Mouse (Mus musculus): ENCODE data around the gene Fkbp11. TPM values are rescaled to one million over a fixed set of nuclear protein-coding genes. Genes with fewer than 3 reads are reported as not detected.
"Not testable (repeated sequence)": the region's sequence is repeated elsewhere in the genome, so short reads cannot be mapped to it uniquely, and the experiment has no call there.

Fkbp11 gene
- polyA plus RNA-seq, 1 experiment from 2014 or later: 28.8 TPM

DNA sequence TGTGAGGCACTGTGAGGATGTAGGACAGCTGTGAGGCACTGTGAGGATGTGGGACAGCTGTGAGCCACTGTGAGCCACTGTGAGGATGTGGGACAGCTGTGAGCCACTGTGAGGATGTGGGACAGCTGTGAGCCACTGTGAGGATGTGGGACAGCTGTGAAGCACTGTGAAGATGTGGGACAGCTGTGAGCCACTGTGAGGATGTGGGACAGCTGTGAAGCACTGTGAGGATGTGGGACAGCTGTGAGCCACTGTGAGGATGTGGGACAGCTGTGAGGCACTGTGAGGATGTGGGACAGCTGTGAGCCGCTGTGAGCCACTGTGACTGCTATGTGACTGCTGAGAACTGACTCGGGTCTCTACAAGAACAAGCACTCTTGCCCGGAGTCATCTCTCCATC lies 15.9 kb upstream of the Fkbp11 start:
- H3K4me2 ChIP-seq (replicated peaks; ENCODE audit: low read depth, low read length); H3K27ac ChIP-seq (ENCODE audit: low read depth, low read length); H3K4me3 ChIP-seq (ENCODE audit: low read length); H3K9me3 ChIP-seq (ENCODE audit: control insufficient read depth, low read length); H3K27me3 ChIP-seq (ENCODE audit: control insufficient read depth, insufficient read depth, low read length); H3K4me1 ChIP-seq (ENCODE audit: control insufficient read depth, insufficient read depth, low read length); ATAC-seq (ENCODE audit: low FRiP score, low TSS enrichment); H3K9ac ChIP-seq (ENCODE audit: low read depth, low read length): not testable (repeated sequence)
- H3K36me3 ChIP-seq (ENCODE audit: control insufficient read depth, insufficient read depth, low read length): peaks cover 41% of the 10 kb centered on the region
- WGBS: 88% methylated on average over 3 of the region's 3 CpGs

DNA sequence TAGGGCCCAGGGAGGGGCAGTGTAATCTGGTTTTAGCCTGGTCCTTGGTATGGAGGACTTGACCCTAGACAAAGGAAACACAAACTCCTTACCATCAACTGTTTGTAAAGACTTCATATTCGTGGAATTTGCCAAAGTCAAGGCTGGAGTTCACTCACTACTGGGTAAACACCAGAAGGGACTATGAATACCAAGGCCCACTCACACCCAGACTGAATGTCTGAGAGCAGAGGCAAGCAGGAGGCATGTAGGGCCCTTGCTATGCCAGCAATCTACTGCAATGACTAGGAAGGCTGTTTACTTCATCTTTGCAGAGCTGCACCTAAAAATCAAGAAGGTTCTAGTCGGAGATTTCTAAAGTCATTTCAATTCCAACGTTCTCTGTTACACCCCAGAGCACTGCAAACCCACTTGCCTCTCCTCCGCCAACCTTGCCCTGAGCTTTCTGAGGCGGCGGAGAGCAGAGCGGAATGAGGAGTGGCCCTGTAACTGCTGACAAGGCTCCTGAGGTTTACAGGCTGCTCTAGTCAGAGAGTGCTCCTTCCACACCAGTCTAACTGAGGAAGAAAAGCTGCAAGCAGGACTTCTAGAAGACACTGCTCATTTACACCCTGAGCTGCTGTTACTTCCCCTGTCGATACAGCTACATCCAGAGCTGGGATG lies 14.9 kb upstream of the Fkbp11 start:
- H3K4me3 ChIP-seq (ENCODE audit: low read length): no peak overlapping the region
- H3K4me2 ChIP-seq (replicated peaks; ENCODE audit: low read depth, low read length): no peak overlapping the region
- no peaks in the 10 kb centered on the region for H3K9me3 ChIP-seq (ENCODE audit: control insufficient read depth, low read length)
- H3K27ac ChIP-seq (ENCODE audit: low read depth, low read length): no peak overlapping the region
- WGBS: 82% methylated on average over 8 of the region's 8 CpGs
- no peaks in the 10 kb centered on the region for H3K4me1 ChIP-seq (ENCODE audit: control insufficient read depth, insufficient read depth, low read length)
- no peaks in the 10 kb centered on the region for H3K27me3 ChIP-seq (ENCODE audit: control insufficient read depth, insufficient read depth, low read length)
- no peak for ATAC-seq (ENCODE audit: low FRiP score, low TSS enrichment)
- H3K36me3 ChIP-seq (ENCODE audit: control insufficient read depth, insufficient read depth, low read length): peaks cover 46% of the 10 kb centered on the region
- no peak overlapping the region for H3K9ac ChIP-seq (ENCODE audit: low read depth, low read length)

GRCm38 (mm10) chr15:98740219-98740618 lies 12.2 kb upstream of the Fkbp11 start:
- no peaks in the 10 kb centered on the region for H3K27me3 ChIP-seq (ENCODE audit: control insufficient read depth, insufficient read depth, low read length)
- no peak overlapping the region for H3K4me2 ChIP-seq (replicated peaks; ENCODE audit: low read depth, low read length)
- no peaks in the 10 kb centered on the region for H3K4me1 ChIP-seq (ENCODE audit: control insufficient read depth, insufficient read depth, low read length)
- ATAC-seq (ENCODE audit: low FRiP score, low TSS enrichment): no peak
- no peak overlapping the region for H3K27ac ChIP-seq (ENCODE audit: low read depth, low read length)
- H3K36me3 ChIP-seq (ENCODE audit: control insufficient read depth, insufficient read depth, low read length): peaks cover 67% of the 10 kb centered on the region
- no peaks in the 10 kb centered on the region for H3K9me3 ChIP-seq (ENCODE audit: control insufficient read depth, low read length)
- 92% methylated on average over 8 of the region's 8 CpGs for WGBS
- no peak overlapping the region for H3K9ac ChIP-seq (ENCODE audit: low read depth, low read length)
- H3K4me3 ChIP-seq (ENCODE audit: low read length): no peak overlapping the region

GRCm38 (mm10) chr15:98738796-98739195 lies 10.8 kb upstream of the Fkbp11 start:
- Histone ChIP-seq H3K4me2 (replicated peaks; ENCODE audit: low read depth, low read length) (no peak overlapping the region), H3K36me3 (ENCODE audit: control insufficient read depth, insufficient read depth, low read length) (peaks cover 64% of the 10 kb centered on the region), H3K9ac (ENCODE audit: low read depth, low read length) (no peak overlapping the region), H3K4me3 (ENCODE audit: low read length) (no peak overlapping the region), H3K27ac (ENCODE audit: low read depth, low read length) (no peak overlapping the region), H3K4me1 (ENCODE audit: control insufficient read depth, insufficient read depth, low read length) (0 out of 2 replicates have a peak, but pooled peaks cover under 1% of the 10 kb centered on the region), H3K27me3 (ENCODE audit: control insufficient read depth, insufficient read depth, low read length) (no peaks in the 10 kb centered on the region), H3K9me3 (ENCODE audit: control insufficient read depth, low read length) (no peaks in the 10 kb centered on the region)
- ATAC-seq (ENCODE audit: low FRiP score, low TSS enrichment): no peak
- WGBS: 72% methylated on average over 4 of the region's 4 CpGs

DNA sequence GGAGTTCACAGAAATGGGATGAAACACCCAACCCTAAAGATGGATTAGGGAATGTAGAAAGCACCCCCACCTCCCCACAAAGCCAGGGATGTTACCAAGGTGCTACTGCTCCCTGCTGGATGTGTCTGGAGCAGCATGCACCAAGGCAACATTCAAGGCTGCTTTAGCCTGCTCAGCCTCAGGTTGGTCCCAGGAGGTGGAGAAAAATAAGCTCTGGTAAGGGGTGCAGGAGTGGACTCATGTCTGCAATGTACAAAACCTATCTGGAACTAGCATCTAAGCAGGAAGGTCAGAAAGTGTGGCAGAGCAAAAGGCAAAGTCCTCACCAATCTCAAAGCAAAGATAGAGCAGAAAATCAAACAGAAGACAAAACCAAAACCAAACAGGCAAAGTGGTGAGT lies 9.9 kb upstream of the Fkbp11 start:
- Histone ChIP-seq H3K27ac (ENCODE audit: low read depth, low read length) (no peak overlapping the region), H3K4me3 (ENCODE audit: low read length) (no peak overlapping the region)
- ATAC-seq (ENCODE audit: low FRiP score, low TSS enrichment): no peak

GRCm38 (mm10) chr15:98736521-98736920 lies 8.5 kb upstream of the Fkbp11 start:
- Histone ChIP-seq H3K27me3 (ENCODE audit: control insufficient read depth, insufficient read depth, low read length) (no peaks in the 10 kb centered on the region), H3K9me3 (ENCODE audit: control insufficient read depth, low read length) (no peaks in the 10 kb centered on the region), H3K9ac (ENCODE audit: low read depth, low read length) (no peak overlapping the region), H3K4me2 (replicated peaks; ENCODE audit: low read depth, low read length) (no peak overlapping the region), H3K27ac (ENCODE audit: low read depth, low read length) (no peak overlapping the region), H3K4me3 (ENCODE audit: low read length) (no peak overlapping the region), H3K4me1 (ENCODE audit: control insufficient read depth, insufficient read depth, low read length) (0 out of 2 replicates have a peak, but pooled peaks cover 3% of the 10 kb centered on the region), H3K36me3 (ENCODE audit: control insufficient read depth, insufficient read depth, low read length) (peaks cover 53% of the 10 kb centered on the region)
- ATAC-seq (ENCODE audit: low FRiP score, low TSS enrichment): no peak
- WGBS: 89% methylated on average over 10 of the region's 10 CpGs

More for the DNA sequence above, 9.9 kb upstream of the Fkbp11 start:
- peaks cover 62% of the 10 kb centered on the region for H3K36me3 ChIP-seq (ENCODE audit: control insufficient read depth, insufficient read depth, low read length)
- H3K9ac ChIP-seq (ENCODE audit: low read depth, low read length): no peak overlapping the region
- H3K4me2 ChIP-seq (replicated peaks; ENCODE audit: low read depth, low read length): no peak overlapping the region
- H3K27me3 ChIP-seq (ENCODE audit: control insufficient read depth, insufficient read depth, low read length): no peaks in the 10 kb centered on the region
- H3K9me3 ChIP-seq (ENCODE audit: control insufficient read depth, low read length): no peaks in the 10 kb centered on the region
- 0 out of 2 replicates have a peak, but pooled peaks cover 3% of the 10 kb centered on the region for H3K4me1 ChIP-seq (ENCODE audit: control insufficient read depth, insufficient read depth, low read length)

DNA sequence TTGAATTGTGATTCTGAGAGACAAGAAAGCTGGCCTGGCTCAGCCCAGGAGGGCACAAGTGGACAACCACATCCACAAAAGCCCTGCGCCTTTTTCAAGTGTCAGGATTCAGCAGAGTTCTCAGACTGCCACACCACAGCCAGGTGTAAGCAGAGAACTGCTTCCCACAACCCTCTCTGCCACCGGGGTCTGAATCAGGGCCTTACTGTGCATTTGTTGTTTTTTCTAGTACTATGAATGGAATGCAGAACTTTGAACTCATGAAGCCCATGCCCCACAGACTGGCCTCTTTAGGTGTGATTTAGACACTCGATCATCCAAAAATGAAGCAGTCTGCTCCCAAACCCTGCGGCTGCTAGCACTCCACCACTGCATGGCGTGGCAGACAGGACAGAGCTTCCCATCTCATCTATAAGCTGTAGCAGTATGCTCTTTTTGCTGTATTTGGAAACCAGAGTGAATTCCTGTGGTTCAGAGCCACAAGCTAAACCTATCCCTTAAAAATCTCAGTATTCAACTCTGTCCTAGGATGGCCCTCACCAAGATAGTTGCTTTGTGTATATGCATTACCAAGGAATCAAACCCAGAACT lies 6.1 kb upstream of the Fkbp11 start:
- Histone ChIP-seq H3K4me1 (ENCODE audit: control insufficient read depth, insufficient read depth, low read length) (0 out of 2 replicates have a peak, but pooled peaks cover 3% of the 10 kb centered on the region), H3K9me3 (ENCODE audit: control insufficient read depth, low read length) (no peaks in the 10 kb centered on the region), H3K27ac (ENCODE audit: low read depth, low read length) (no peak overlapping the region), H3K27me3 (ENCODE audit: control insufficient read depth, insufficient read depth, low read length) (no peaks in the 10 kb centered on the region), H3K9ac (ENCODE audit: low read depth, low read length) (peak overlapping the region; percentile 28; the same call in 1 of the 2 replicates), H3K4me2 (replicated peaks; ENCODE audit: low read depth, low read length) (no peak overlapping the region), H3K4me3 (ENCODE audit: low read length) (no peak overlapping the region), H3K36me3 (ENCODE audit: control insufficient read depth, insufficient read depth, low read length) (peaks cover 29% of the 10 kb centered on the region)
- 78% methylated on average over 5 of the region's 5 CpGs for WGBS
- no peak for ATAC-seq (ENCODE audit: low FRiP score, low TSS enrichment)

- ATAC-seq (ENCODE audit: low FRiP score, low TSS enrichment): no peak
- H3K9ac ChIP-seq (ENCODE audit: low read depth, low read length): no peak overlapping the region
- no peaks in the 10 kb centered on the region for H3K27me3 ChIP-seq (ENCODE audit: control insufficient read depth, insufficient read depth, low read length)
- no peak overlapping the region for H3K27ac ChIP-seq (ENCODE audit: low read depth, low read length)
- H3K4me2 ChIP-seq (replicated peaks; ENCODE audit: low read depth, low read length): no peak overlapping the region
- 0 out of 2 replicates have a peak, but pooled peaks cover 3% of the 10 kb centered on the region for H3K4me1 ChIP-seq (ENCODE audit: control insufficient read depth, insufficient read depth, low read length)
- WGBS: 60% methylated on average over 6 of the region's 6 CpGs
- H3K9me3 ChIP-seq (ENCODE audit: control insufficient read depth, low read length): no peaks in the 10 kb centered on the region
- H3K36me3 ChIP-seq (ENCODE audit: control insufficient read depth, insufficient read depth, low read length): peaks cover 22% of the 10 kb centered on the region
- no peak overlapping the region for H3K4me3 ChIP-seq (ENCODE audit: low read length)
Observed at GRCm38 (mm10) chr15:98733370-98733769, 5.4 kb upstream of the Fkbp11 start.

GRCm38 (mm10) chr15:98732006-98732531 lies 4.1 kb upstream of the Fkbp11 start:
- H3K9me3 ChIP-seq (ENCODE audit: control insufficient read depth, low read length): no peaks in the 10 kb centered on the region
- no peak overlapping the region for H3K4me2 ChIP-seq (replicated peaks; ENCODE audit: low read depth, low read length)
- no peak overlapping the region for H3K9ac ChIP-seq (ENCODE audit: low read depth, low read length)
- peaks cover 12% of the 10 kb centered on the region; the same call in 1 of the 2 replicates for H3K4me1 ChIP-seq (ENCODE audit: control insufficient read depth, insufficient read depth, low read length)
- 48% methylated on average over 8 of the region's 8 CpGs for WGBS
- no peak overlapping the region for H3K4me3 ChIP-seq (ENCODE audit: low read length)
- peaks cover 18% of the 10 kb centered on the region for H3K36me3 ChIP-seq (ENCODE audit: control insufficient read depth, insufficient read depth, low read length)
- H3K27me3 ChIP-seq (ENCODE audit: control insufficient read depth, insufficient read depth, low read length): no peaks in the 10 kb centered on the region
- no peak for ATAC-seq (ENCODE audit: low FRiP score, low TSS enrichment)
- H3K27ac ChIP-seq (ENCODE audit: low read depth, low read length): no peak overlapping the region
